Mouse (Mus musculus) c-Kit-positive CD71-positive TER-119-negative erythroid progenitor cells, embryonic 14.5 days (primary cell): ENCODE measurements around the gene Trappc6b.

Experiments
- DNase-seq: peaks from one replicate; pipeline ENCODE4 v3.0.0-alpha.2; 2013; ENCODE audit warnings: low read depth

Trappc6b gene

DNA sequence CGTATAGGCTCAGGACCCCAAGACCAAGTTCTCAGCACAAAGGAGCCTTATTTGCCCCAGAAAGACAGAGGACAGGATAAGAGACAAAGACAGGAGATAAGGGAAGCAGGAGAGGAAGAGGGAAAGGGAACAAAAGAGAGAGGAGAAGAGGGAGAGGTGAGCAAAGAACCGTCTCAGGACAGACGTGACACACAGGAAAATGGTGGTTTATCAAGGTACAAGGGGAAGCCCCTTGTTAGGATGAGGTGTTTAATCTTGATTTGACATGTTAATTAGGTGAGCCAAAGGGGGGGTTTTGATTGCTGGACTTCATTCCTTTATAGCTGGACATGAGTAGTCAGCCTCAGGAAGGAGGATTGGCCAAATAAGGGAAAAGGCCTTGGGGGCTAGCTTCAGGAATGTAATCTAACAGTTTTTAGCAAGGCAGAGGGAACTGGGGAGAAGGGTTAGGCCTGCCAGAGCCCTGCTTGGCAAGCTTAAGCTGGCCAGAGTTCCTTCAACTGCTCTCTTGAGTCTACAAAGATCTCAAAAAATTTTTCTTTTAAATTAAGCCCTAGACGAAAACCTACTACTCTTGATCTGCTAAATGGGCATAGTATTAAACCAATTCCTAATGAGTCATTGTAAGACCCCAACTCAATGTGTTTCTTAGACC, 5.9 kb downstream of the Trappc6b start:
- DNase-seq = no peak

DNA sequence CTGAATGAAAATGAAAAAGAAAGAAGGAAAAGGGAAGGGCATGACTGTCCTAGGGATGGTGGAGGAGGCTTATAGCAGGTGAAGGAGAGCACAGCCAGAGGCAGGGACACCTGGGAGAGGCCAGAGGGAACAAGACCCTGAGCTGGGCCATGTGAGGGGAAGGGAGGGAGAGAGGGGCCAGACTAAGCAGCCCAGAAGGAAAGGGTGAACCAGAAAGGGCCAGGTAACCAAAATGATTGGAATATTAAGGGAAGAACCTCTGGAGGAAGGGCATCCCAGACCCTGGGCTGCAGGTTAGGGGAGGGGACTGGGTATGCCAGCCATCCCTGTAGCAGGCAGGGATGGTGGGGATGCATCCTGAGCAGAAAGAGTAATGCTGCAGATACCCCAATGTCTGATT, 7.3 kb downstream of the Trappc6b start:
- no peak for DNase-seq

- no peak for DNase-seq
Observed at GRCm38 (mm10) chr12:59053166-59053565, 8.1 kb downstream of the Trappc6b start.

DNA sequence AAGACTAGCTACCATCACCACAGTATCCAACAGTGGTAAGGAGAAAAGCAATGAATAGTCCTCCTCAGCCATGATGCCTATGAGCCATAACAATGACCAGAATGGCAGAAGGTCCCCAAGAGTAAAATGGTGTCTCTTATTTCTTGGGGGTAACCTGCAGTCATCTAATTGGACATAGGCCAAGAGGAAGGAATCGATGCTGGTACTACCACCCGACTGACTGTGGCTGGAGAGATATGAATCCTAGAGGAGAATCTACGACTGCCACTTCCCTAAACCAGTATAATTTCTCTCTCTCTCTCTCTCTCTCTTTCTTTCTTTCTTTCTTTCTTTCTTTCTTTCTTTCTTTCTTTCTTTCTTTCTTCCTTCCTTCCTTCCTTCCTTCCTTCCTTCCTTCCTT, 8.8 kb downstream of the Trappc6b start:
- no peak for DNase-seq

DNA sequence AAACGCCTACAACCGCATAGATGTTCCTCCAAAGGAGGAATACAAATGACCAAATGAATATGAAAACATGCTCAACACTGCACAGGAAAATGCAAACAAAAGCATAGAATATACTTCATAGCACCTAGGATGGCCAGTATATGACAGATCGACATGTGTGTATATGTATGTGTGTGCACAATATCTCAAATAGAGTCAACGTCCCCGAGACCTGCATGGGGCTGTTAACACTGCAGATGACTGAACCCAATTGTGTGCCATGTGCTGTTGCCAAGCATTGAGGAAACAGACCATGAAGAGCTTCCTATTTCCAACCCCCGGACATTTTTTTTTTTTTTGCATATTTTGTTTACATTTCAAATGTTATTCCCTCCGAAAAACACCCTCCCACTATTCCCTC, 20.4 kb downstream of the Trappc6b start:
- no peak for DNase-seq

- peak; percentile 86 for DNase-seq
Observed at GRCm38 (mm10) chr12:59039971-59040844, 21.1 kb downstream of the Trappc6b start.

GRCm38 (mm10) chr12:59039162-59039970, 21.9 kb downstream of the Trappc6b start:
- DNase-seq = no peak

DNA sequence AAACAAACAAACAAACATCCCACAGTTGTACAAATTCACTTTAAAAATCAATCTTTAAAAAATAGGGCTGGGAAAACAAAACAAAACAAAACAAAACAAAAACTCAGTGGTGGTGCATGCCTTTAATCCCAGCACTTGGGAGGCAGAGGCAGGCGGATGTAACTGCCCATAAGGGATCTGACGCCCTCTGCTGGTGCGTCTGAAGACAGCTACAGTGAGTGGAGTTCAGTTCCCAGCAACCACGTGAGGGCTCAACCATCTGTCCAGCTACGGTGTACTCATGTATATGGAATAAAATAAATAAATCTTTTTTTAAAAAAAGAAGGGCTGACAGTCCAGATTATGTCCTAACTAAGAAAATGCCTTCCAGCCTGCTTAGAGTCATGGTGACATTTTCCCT, 29.2 kb downstream of the Trappc6b start:
- no peak for DNase-seq

DNA sequence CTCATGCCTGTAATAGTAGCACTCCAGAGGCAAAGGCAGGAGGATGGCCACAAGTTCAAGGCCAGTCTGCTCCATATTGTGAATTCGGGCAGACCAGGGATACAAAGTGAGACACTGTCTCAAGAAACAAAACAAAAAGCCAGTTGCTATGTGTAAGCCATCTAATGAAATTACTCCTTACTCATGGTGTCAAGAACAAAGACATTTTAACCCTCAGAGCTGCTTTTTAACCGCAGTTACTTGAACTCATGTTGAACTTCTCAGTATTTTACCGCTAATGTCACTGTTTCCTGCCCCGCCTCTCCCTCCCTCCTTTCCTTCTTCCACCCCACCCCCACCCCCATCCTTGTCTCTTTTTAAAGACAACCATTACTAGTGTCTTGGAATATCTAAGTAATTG, 40.0 kb downstream of the Trappc6b start:
- no peak for DNase-seq

DNA sequence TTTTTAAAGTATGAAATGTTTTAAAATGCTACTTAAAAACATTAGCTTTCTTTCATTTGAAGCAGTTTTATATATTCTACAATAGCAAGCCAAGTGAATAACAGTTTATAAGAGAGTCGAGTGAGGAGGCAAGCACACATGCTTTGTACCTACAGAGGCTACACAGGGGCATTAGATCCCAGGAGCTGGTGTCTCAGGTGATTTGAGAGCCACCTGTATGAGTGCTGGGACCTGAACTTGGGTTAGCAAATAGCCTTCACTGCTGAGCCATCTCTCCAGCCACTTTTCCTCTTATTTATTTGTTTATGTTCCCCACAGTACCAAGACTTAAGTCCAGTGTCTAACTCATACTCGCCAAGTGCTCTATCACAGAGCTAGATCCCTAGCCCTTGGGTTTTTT, 41.4 kb downstream of the Trappc6b start:
- DNase-seq = no peak

GRCm38 (mm10) chr12:59017970-59018369, 43.3 kb downstream of the Trappc6b start:
- no peak for DNase-seq

DNA sequence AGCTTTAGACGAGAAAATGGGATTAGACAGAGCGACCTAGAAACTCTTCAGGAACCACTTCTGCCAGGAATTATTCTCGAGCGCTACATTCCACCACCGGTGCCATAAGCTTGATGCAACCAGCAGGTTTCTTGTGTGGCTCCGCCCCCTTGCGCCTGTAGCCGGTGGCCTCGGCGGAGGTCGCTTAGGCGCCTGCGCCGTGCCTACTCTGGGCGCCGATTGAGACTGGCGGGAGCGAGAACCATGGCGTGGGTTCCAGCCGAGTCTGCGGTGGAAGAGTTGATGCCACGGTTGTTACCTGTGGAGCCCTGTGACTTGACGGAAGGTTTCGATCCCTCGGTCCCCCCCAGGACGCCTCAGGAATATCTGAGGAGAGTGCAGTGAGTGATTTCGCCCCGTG, 48.0 kb downstream of the Trappc6b start, which contains the start of gene Gemin2:
Gene Gemin2 (plus strand): TSS at position 160 of the 400 bp plus-strand sequence.
- peak; percentile 83 for DNase-seq

GRCm38 (mm10) chr12:59012710-59013091, 48.6 kb downstream of the Trappc6b start:
- DNase-seq = peak; percentile 51

DNA sequence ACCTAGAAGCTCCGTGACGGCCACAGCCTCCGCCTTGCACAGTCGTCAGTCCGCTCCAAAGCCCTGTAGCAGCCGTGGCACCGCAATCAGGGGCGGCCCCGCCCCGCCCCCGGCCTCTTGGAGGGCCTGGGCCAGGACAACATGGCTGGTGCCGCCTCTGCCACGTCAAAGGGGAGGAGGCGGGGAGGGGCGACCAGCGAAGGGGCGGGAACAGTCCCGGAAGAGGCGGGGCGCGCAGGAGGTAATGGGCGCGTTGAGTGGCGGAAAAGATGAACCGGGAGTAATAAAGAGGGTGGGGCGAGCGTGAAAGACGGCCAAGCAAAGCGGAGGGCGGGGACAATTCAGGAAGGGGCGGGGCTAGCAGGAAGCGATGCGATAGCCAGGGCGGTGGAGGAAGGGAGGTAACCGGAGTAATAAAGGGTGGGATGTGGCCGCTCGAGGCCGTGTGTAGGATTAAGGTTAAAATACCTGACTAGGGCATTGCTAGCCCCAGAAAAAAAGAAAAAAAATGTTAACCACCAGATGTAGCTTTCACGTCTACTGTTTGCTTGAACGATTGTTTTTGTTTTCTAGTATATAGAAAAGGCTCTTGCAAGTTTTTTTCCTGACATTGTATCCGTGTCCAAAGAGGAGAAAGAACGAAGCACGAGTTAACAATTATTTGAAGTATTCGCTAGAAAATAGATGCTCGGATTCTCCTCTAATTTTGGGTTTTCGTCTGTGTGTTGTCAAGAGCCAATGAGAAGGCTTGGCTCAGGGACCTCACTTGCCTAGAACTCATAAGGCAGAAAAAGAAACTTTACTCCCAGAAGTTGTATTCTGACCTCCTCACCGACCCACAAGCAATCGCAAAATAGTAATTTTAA, 49.2 kb downstream of the Trappc6b start, which contains the start of gene Sec23a:
Gene Sec23a (minus strand): TSS at position 174 of the 866 bp plus-strand sequence.
- peak; percentile 91 for DNase-seq

DNA sequence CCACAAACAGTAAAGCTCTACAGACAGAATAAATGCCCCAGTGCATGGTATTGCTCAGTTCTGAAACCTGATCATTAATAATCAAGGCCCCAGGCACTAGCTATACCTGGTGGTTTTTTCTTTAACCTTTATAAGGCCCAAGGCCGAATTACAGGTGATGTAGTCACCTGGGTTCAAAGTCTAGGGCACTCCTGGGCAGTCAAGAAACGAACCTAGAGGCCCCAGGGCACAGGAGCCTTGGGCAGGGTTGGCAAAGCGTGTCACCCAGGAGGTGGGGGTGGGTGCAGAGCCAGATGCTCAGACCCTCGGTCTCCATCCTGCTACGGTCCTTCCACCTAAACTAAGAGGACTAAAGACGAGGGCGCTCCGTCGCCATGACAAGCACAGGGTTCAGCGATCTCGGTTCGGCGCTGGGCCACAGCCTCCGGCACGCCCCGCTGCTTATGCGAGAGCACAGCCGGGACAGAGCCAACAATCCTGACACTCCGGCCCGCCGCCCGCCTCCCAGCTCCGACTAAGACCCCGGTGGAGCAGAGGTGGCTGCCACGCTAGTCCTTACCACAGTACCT, 49.9 kb downstream of the Trappc6b start:
- DNase-seq = no peak

- DNase-seq = peak; percentile 23
Observed at GRCm38 (mm10) chr12:59010482-59010881, 50.8 kb downstream of the Trappc6b start.
